Comparison of ENCODE assay signal across 24 mouse cellular contexts in genomic region chr4:62740282-62741054, GRCm38 (mm10).
DNase-seq lines count a peak whose midpoint lies in the region; ATAC-seq and TF ChIP-seq lines count a peak whose summit lies in the region.
"Had no signal": no experiment of that assay in that cellular context is flagged by ENCODE, and none has a peak within 500 bp of the region (broad histone marks: within the 10 kb centered on the region; RNA-seq: fewer than 3 reads in every experiment).

No protein-coding gene starts in this region.

- H3K4me2 ChIP-seq in neural tube, embryonic 13.5 days: no peak overlapping the region
- no peak overlapping the region for H3K4me2 ChIP-seq in neural tube, embryonic 15.5 days
- H3K4me2 ChIP-seq: embryonic facial prominence, embryonic 15.5 days; hindbrain, embryonic 12.5 days; limb, embryonic 13.5 days; liver, embryonic 13.5 days; lung, embryonic 14.5 days; midbrain, embryonic 15.5 days; neural tube, embryonic 12.5 days; stomach, embryonic 15.5 days had no signal

- no peaks in the 10 kb centered on the region for H3K36me3 ChIP-seq in heart, embryonic 10.5 days
- no peaks in the 10 kb centered on the region for H3K36me3 ChIP-seq in neural tube, embryonic 13.5 days
- H3K36me3 ChIP-seq in neural tube, embryonic 15.5 days: no peaks in the 10 kb centered on the region
- H3K36me3 ChIP-seq: embryonic facial prominence, embryonic 15.5 days; hindbrain, embryonic 12.5 days; limb, embryonic 13.5 days; liver, embryonic 13.5 days; midbrain, embryonic 15.5 days; neural tube, embryonic 12.5 days; stomach, embryonic 15.5 days had no signal

- WGBS in heart, embryonic 10.5 days: 85% methylated on average over 6 of the region's 6 CpGs
- WGBS in neural tube, embryonic 13.5 days: 88% methylated on average over 6 of the region's 6 CpGs
- WGBS in neural tube, embryonic 15.5 days: 86% methylated on average over 6 of the region's 6 CpGs

- no peak for DNase-seq in heart, embryonic 10.5 days (ENCODE audit: low spot score)
- no peak for DNase-seq in heart, postnatal 25 days (ENCODE audit: low spot score)
- no peak for DNase-seq in gastrocnemius, adult 2 months
- no peak for DNase-seq in Muller cell, postnatal 12 days (ENCODE audit: inconsistent ontology term)
- DNase-seq: cerebellum, adult 8-10 months; cerebellum, postnatal 36 days; gastrocnemius, postnatal 36 days; kidney, adult 2 months; kidney, postnatal 14 days; layer of hippocampus, postnatal 36 days; liver, embryonic 13.5 days; lung, embryonic 14.5 days; lung, postnatal 36 days; thymus, postnatal 25 days had no signal

- no peak for TF ChIP-seq CTCF in gastrocnemius, adult 2 months (IDR thresholded peaks at IDR 0.05)

- H3K4me1 ChIP-seq in heart, embryonic 10.5 days: peaks cover 79% of the 10 kb centered on the region
- peaks cover 53% of the 10 kb centered on the region for H3K4me1 ChIP-seq in neural tube, embryonic 13.5 days (replicated peaks)
- peaks cover 26% of the 10 kb centered on the region for H3K4me1 ChIP-seq in neural tube, embryonic 15.5 days

- peak overlapping the region; percentile 88; the same call in 1 of the 2 replicates for H3K27ac ChIP-seq in heart, embryonic 10.5 days
- H3K27ac ChIP-seq in neural tube, embryonic 13.5 days (replicated peaks): 0 out of 2 replicates have a peak overlapping the region, but pooled peaks have one; percentile 9
- no peak overlapping the region for H3K27ac ChIP-seq in neural tube, embryonic 15.5 days (replicated peaks)
- no peak overlapping the region for H3K27ac ChIP-seq in gastrocnemius, adult 2 months
- H3K27ac ChIP-seq: embryonic facial prominence, embryonic 15.5 days; hindbrain, embryonic 12.5 days; limb, embryonic 13.5 days; liver, embryonic 13.5 days; midbrain, embryonic 15.5 days; neural tube, embryonic 12.5 days; stomach, embryonic 15.5 days had no signal

- intact Hi-C loops in heart, postnatal 25 days (cut with DNase I): no loop called here
- intact Hi-C loops in gastrocnemius, adult 2 months (cut with DNase I): no loop called here

- no peak overlapping the region for H3K4me3 ChIP-seq in heart, embryonic 10.5 days
- H3K4me3 ChIP-seq in neural tube, embryonic 13.5 days: no peak overlapping the region
- no peak overlapping the region for H3K4me3 ChIP-seq in neural tube, embryonic 15.5 days (replicated peaks)
- no peak overlapping the region for H3K4me3 ChIP-seq in gastrocnemius, adult 2 months
- H3K4me3 ChIP-seq: embryonic facial prominence, embryonic 15.5 days; hindbrain, embryonic 12.5 days; limb, embryonic 13.5 days; liver, embryonic 13.5 days; megakaryocyte, embryonic 14.5 days; midbrain, embryonic 15.5 days; neural tube, embryonic 12.5 days; stomach, embryonic 15.5 days had no signal

- H3K27me3 ChIP-seq in heart, embryonic 10.5 days (ENCODE audit: insufficient read depth, poor library complexity, severe bottlenecking): no peaks in the 10 kb centered on the region
- no peaks in the 10 kb centered on the region for H3K27me3 ChIP-seq in neural tube, embryonic 13.5 days
- no peaks in the 10 kb centered on the region for H3K27me3 ChIP-seq in neural tube, embryonic 15.5 days (replicated peaks)
- H3K27me3 ChIP-seq: embryonic facial prominence, embryonic 15.5 days; hindbrain, embryonic 12.5 days; limb, embryonic 13.5 days; liver, embryonic 13.5 days; midbrain, embryonic 15.5 days; neural tube, embryonic 12.5 days; stomach, embryonic 15.5 days had no signal

- H3K9me3 ChIP-seq in heart, embryonic 10.5 days: no peaks in the 10 kb centered on the region
- no peaks in the 10 kb centered on the region for H3K9me3 ChIP-seq in neural tube, embryonic 13.5 days
- H3K9me3 ChIP-seq in neural tube, embryonic 15.5 days (replicated peaks): no peaks in the 10 kb centered on the region
- H3K9me3 ChIP-seq: embryonic facial prominence, embryonic 15.5 days; hindbrain, embryonic 12.5 days; limb, embryonic 13.5 days; liver, embryonic 13.5 days; midbrain, embryonic 15.5 days; neural tube, embryonic 12.5 days; stomach, embryonic 15.5 days had no signal

- no peak for ATAC-seq in neural tube, embryonic 13.5 days (ENCODE audit: low read depth)
- no peak for ATAC-seq in neural tube, embryonic 15.5 days (ENCODE audit: low FRiP score)
- peak; percentile 82 for ATAC-seq in activated CD4-positive, CD25-positive, alpha-beta regulatory T cell, adult 4 months
- ATAC-seq: midbrain, embryonic 15.5 days had no signal

- no peak overlapping the region for H3K9ac ChIP-seq in neural tube, embryonic 13.5 days
- H3K9ac ChIP-seq in neural tube, embryonic 15.5 days (replicated peaks): no peak overlapping the region
- H3K9ac ChIP-seq: embryonic facial prominence, embryonic 15.5 days; hindbrain, embryonic 12.5 days; limb, embryonic 13.5 days; liver, embryonic 13.5 days; lung, embryonic 14.5 days; midbrain, embryonic 15.5 days; neural tube, embryonic 12.5 days; stomach, embryonic 15.5 days had no signal

Comparison
In these comparisons a context has a peak if more than half of its experiments do, and no peak if none do; other contexts are left out.
1. H3K27ac ChIP-seq: peak in heart, embryonic 10.5 days (single experiment) and neural tube, embryonic 13.5 days (single experiment); none in neural tube, embryonic 15.5 days (single experiment) and gastrocnemius, adult 2 months (single experiment).